Mouse (Mus musculus): ENCODE data around the gene Nckap5. TPM values are rescaled to one million over a fixed set of nuclear protein-coding genes. Genes with fewer than 3 reads are reported as not detected.
A peak's percentile ranks its signal among the peaks of the same experiment; 100 is the strongest.

The Nckap5 gene
- polyA plus RNA-seq, 1 experiment from 2014 or later, result 12.3 TPM

DNA sequence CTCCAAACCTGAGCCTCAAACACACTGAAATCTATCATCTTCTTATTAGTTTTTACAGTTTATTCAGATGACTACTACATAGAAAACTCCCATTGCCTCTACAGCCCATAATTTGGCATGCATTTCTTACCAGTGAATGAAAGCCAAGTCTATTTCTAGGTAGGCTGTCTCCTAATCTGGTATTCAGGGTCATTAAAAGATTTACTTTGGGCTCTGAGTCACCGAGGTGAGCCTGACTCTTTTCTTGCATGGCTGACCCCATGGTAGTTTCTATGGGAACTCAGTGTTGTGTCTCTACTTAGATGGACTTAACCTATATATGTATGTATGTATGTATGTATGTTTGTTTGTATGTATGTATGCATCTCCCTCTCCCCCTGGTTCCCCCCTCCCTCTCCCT is 63.6 kb downstream of the Nckap5 start:
- WGBS, result 30% methylated on average over 1 of the region's 1 CpGs
- Histone ChIP-seq H3K36me3 (ENCODE audit: control insufficient read depth, insufficient read depth) (no peaks in the 10 kb centered on the region), H3K9me3 (ENCODE audit: control insufficient read depth) (no peaks in the 10 kb centered on the region), H3K27ac (ENCODE audit: low read depth, low read length) (no peak overlapping the region), H3K4me3 (ENCODE audit: low read depth, low read length) (no peak overlapping the region), H3K9ac (ENCODE audit: low read depth, low read length) (no peak overlapping the region), H3K27me3 (replicated peaks; ENCODE audit: control insufficient read depth, insufficient read depth, low read length) (no peaks in the 10 kb centered on the region), H3K4me2 (replicated peaks; ENCODE audit: low read depth) (no peak overlapping the region), H3K4me1 (replicated peaks; ENCODE audit: control insufficient read depth, insufficient read depth, low read length) (no peaks in the 10 kb centered on the region)
- ATAC-seq, result no peak
- TF ChIP-seq CTCF (IDR thresholded peaks at IDR 0.05; ENCODE audit: low read depth), result no peak

DNA sequence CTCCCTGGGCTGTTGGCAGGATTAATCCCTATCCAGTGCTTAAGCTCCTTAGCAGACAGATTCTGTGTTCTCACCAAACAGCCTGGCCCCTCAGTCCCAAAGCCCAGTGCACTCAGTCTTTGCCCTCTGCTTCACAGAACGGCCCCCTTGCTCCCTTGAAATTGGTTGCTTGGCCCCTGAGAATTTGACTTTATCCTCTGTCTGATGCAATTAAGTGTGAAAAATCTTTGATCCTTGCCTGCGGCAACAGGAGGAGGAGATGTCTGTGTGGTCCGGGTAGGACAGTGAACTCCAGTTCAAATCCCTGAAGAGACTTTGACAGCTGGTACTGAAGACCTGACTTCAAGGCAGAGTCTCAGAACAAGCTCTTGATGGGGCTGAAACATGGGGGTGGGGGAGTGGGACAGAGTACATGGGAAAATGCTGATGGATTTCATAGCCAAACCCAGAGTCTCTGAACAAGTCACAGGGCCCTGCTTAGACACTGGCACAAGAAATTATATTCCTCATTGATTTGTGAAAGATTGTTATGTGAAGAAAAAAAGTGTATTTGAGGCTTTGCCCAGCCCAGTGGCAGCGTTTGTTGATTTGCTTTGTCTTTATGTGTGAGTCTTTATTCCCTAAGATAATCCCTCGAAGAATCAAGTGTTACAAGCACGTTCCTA is 65.0 kb downstream of the Nckap5 start:
- TF ChIP-seq CTCF (IDR thresholded peaks at IDR 0.05; ENCODE audit: low read depth), result no peak
- Histone ChIP-seq H3K36me3 (ENCODE audit: control insufficient read depth, insufficient read depth) (no peaks in the 10 kb centered on the region), H3K4me3 (ENCODE audit: low read depth, low read length) (no peak overlapping the region), H3K9ac (ENCODE audit: low read depth, low read length) (no peak overlapping the region), H3K4me1 (replicated peaks; ENCODE audit: control insufficient read depth, insufficient read depth, low read length) (no peaks in the 10 kb centered on the region), H3K27ac (ENCODE audit: low read depth, low read length) (no peak overlapping the region), H3K4me2 (replicated peaks; ENCODE audit: low read depth) (no peak overlapping the region), H3K27me3 (replicated peaks; ENCODE audit: control insufficient read depth, insufficient read depth, low read length) (no peaks in the 10 kb centered on the region), H3K9me3 (ENCODE audit: control insufficient read depth) (no peaks in the 10 kb centered on the region)
- ATAC-seq, result no peak
- 63% methylated on average over 6 of the region's 6 CpGs for WGBS

DNA sequence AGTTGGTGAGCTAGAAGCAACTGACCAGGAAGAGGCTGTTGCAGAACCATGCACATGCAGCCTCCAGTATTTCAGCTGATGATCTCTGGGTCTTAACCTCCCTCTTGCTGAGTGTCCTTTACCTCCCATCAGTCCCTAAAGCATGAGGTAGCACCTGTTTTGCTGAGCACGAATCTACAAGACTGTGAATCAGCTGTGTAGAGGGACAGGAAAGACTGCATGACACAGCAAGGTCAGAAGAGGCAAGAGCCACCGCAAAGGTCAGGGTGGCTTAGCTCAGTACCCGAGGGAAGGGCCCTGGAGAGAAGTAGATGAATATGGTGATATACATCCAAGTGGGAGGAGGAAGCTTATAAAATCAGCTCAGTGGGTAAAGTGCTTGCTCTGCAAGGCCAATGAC is 66.4 kb downstream of the Nckap5 start:
- Histone ChIP-seq H3K27ac (ENCODE audit: low read depth, low read length) (no peak overlapping the region), H3K4me3 (ENCODE audit: low read depth, low read length) (no peak overlapping the region), H3K9ac (ENCODE audit: low read depth, low read length) (no peak overlapping the region), H3K36me3 (ENCODE audit: control insufficient read depth, insufficient read depth) (no peaks in the 10 kb centered on the region), H3K9me3 (ENCODE audit: control insufficient read depth) (no peaks in the 10 kb centered on the region), H3K27me3 (replicated peaks; ENCODE audit: control insufficient read depth, insufficient read depth, low read length) (no peaks in the 10 kb centered on the region), H3K4me2 (replicated peaks; ENCODE audit: low read depth) (no peak overlapping the region), H3K4me1 (replicated peaks; ENCODE audit: control insufficient read depth, insufficient read depth, low read length) (no peaks in the 10 kb centered on the region)
- WGBS, result 71% methylated on average over 3 of the region's 3 CpGs
- no peak for ATAC-seq
- TF ChIP-seq CTCF (IDR thresholded peaks at IDR 0.05; ENCODE audit: low read depth), result no peak

DNA sequence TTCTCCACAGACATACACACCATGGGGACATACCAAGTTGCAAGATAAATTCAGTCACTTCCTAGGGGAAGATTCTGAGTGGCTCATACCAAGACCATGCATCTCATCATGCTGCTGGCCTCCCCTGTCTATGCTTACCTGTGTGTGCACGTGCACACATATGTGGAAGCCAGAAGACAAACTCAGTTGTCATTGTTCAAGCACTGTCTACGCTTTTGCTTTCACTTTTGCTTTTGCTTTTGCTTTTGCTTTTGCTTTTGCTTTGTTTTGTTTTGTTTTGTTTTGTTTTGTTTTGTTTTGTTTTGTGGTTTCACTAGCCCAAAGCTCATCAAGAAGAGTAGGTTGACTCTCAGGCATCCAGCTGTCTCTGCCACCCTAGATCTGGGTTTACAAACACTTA is 67.4 kb downstream of the Nckap5 start:
- no peak for TF ChIP-seq CTCF (IDR thresholded peaks at IDR 0.05; ENCODE audit: low read depth)
- no peaks in the 10 kb centered on the region for H3K27me3 ChIP-seq (replicated peaks; ENCODE audit: control insufficient read depth, insufficient read depth, low read length)
- no peak overlapping the region for H3K9ac ChIP-seq (ENCODE audit: low read depth, low read length)
- H3K27ac ChIP-seq (ENCODE audit: low read depth, low read length), result no peak overlapping the region
- H3K9me3 ChIP-seq (ENCODE audit: control insufficient read depth), result no peaks in the 10 kb centered on the region
- H3K36me3 ChIP-seq (ENCODE audit: control insufficient read depth, insufficient read depth), result no peaks in the 10 kb centered on the region
- WGBS, result 71% methylated on average over 2 of the region's 2 CpGs
- H3K4me3 ChIP-seq (ENCODE audit: low read depth, low read length), result no peak overlapping the region
- no peak overlapping the region for H3K4me2 ChIP-seq (replicated peaks; ENCODE audit: low read depth)
- H3K4me1 ChIP-seq (replicated peaks; ENCODE audit: control insufficient read depth, insufficient read depth, low read length), result no peaks in the 10 kb centered on the region
- ATAC-seq, result no peak

DNA sequence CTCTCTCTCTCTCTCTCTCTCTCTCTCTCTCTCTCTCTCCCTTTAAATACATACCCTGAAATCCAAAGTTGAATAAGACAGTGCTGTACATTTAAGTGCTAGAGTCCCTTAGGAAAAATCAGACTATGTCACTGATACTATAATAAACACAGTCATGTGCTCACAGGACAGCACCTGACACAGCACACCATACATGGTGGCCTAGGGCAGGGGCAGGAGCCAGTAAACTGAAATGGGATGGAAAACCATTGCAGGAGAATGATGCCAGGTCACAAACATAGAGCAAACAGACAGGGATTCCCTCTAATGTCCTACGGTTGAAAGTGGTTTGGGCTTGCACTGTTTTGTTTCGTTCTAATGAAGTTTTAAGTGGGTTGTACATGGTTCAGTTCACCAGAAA is 70.2 kb downstream of the Nckap5 start:
- H3K9ac ChIP-seq (ENCODE audit: low read depth, low read length), result no peak overlapping the region
- H3K4me2 ChIP-seq (replicated peaks; ENCODE audit: low read depth), result no peak overlapping the region
- H3K4me3 ChIP-seq (ENCODE audit: low read depth, low read length), result no peak overlapping the region
- no peak overlapping the region for H3K27ac ChIP-seq (ENCODE audit: low read depth, low read length)
- H3K36me3 ChIP-seq (ENCODE audit: control insufficient read depth, insufficient read depth), result no peaks in the 10 kb centered on the region
- H3K27me3 ChIP-seq (replicated peaks; ENCODE audit: control insufficient read depth, insufficient read depth, low read length), result no peaks in the 10 kb centered on the region
- no peaks in the 10 kb centered on the region for H3K9me3 ChIP-seq (ENCODE audit: control insufficient read depth)
- WGBS, result 80% methylated on average over 2 of the region's 2 CpGs
- no peak for TF ChIP-seq CTCF (IDR thresholded peaks at IDR 0.05; ENCODE audit: low read depth)
- no peak for ATAC-seq
- H3K4me1 ChIP-seq (replicated peaks; ENCODE audit: control insufficient read depth, insufficient read depth, low read length), result no peaks in the 10 kb centered on the region

DNA sequence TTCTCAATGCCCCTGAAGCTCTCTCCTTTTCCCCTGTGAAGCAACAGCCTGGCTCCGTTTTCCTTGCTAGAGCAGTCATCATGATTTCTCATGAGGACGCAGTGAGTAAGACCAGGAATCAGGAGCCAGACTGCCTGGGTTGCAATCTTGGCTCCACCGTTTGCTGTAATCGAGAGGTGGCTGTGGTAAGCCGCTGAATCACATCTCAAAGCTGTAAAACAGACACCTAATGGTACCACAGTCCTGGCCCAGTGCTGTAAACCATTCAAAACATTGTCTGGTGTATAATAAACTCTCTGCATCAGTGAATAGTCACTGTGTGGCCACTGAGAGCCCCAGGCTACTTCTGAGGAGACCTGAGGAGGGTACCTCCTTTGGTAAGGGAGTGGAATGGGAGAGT is 74.9 kb downstream of the Nckap5 start:
- Histone ChIP-seq H3K9me3 (ENCODE audit: control insufficient read depth) (no peaks in the 10 kb centered on the region), H3K36me3 (ENCODE audit: control insufficient read depth, insufficient read depth) (no peaks in the 10 kb centered on the region), H3K4me3 (ENCODE audit: low read depth, low read length) (no peak overlapping the region), H3K4me1 (replicated peaks; ENCODE audit: control insufficient read depth, insufficient read depth, low read length) (no peaks in the 10 kb centered on the region), H3K27ac (ENCODE audit: low read depth, low read length) (peak overlapping the region; percentile 73), H3K4me2 (replicated peaks; ENCODE audit: low read depth) (no peak overlapping the region), H3K9ac (ENCODE audit: low read depth, low read length) (no peak overlapping the region), H3K27me3 (replicated peaks; ENCODE audit: control insufficient read depth, insufficient read depth, low read length) (no peaks in the 10 kb centered on the region)
- ATAC-seq, result peak; percentile 59; the same call in 1 of the 2 replicates
- WGBS, result 27% methylated on average over 5 of the region's 5 CpGs
- TF ChIP-seq CTCF (IDR thresholded peaks at IDR 0.05; ENCODE audit: low read depth), result no peak

DNA sequence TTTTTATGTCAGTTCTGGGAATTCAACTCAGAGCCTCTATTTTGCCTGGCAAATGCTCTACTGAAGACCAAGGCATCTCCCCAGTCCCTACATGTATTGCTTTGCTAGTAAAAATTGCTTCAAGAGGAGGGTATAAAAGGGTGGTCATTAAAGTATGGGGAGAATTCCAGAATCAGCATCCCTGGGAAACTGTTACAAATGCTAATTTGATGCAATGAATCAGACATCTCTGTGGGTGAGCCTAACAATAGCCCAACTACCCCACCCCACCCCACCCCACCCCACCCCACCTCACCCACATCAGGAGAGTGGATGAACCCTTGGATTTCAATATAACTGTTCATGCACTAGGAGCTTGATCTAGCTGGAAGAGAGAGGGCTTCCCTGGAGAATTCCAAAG is 77.0 kb downstream of the Nckap5 start:
- Histone ChIP-seq H3K9ac (ENCODE audit: low read depth, low read length) (no peak overlapping the region), H3K4me2 (replicated peaks; ENCODE audit: low read depth) (no peak overlapping the region), H3K36me3 (ENCODE audit: control insufficient read depth, insufficient read depth) (no peaks in the 10 kb centered on the region), H3K27ac (ENCODE audit: low read depth, low read length) (no peak overlapping the region), H3K4me3 (ENCODE audit: low read depth, low read length) (no peak overlapping the region), H3K4me1 (replicated peaks; ENCODE audit: control insufficient read depth, insufficient read depth, low read length) (no peaks in the 10 kb centered on the region), H3K27me3 (replicated peaks; ENCODE audit: control insufficient read depth, insufficient read depth, low read length) (no peaks in the 10 kb centered on the region), H3K9me3 (ENCODE audit: control insufficient read depth) (no peaks in the 10 kb centered on the region)
- no peak for ATAC-seq
- TF ChIP-seq CTCF (IDR thresholded peaks at IDR 0.05; ENCODE audit: low read depth), result no peak
